Mouse (Mus musculus): ENCODE data around the gene Gstt4. TPM values are rescaled to one million over a fixed set of nuclear protein-coding genes. Genes with fewer than 3 reads are reported as not detected.
"Not testable (repeated sequence)": the region's sequence is repeated elsewhere in the genome, so short reads cannot be mapped to it uniquely, and the experiment has no call there.

Gene Gstt4
- total and polyA plus RNA-seq, 3 experiments = 0.29 TPM; not detected in 2

- Histone ChIP-seq H3K27me3 (ENCODE audit: control insufficient read depth, insufficient read depth, low read length) (no peaks in the 10 kb centered on the region), H3K9ac (ENCODE audit: low read depth, low read length) (no peak overlapping the region), H3K4me3 (no peak overlapping the region), H3K79me2 (replicated peaks; ENCODE audit: control insufficient read depth, insufficient read depth, low read length) (no peaks in the 10 kb centered on the region), H3K4me1 (ENCODE audit: control insufficient read depth, insufficient read depth, low read length) (peaks cover 7% of the 10 kb centered on the region), H3K36me3 (ENCODE audit: control insufficient read depth, insufficient read depth, low read length) (no peaks in the 10 kb centered on the region), H3K27ac (peak overlapping the region; percentile 79)
- DNase-seq = no peak
- TF ChIP-seq EP300 (IDR thresholded peaks at IDR 0.05; ENCODE audit: insufficient read depth, low read depth, low read length) = peak; percentile 69; the same call in 1 of the 2 replicates
- TF ChIP-seq CTCF (IDR thresholded peaks at IDR 0.05) = peak; percentile 49
- TF ChIP-seq POLR2A (IDR thresholded peaks at IDR 0.05; ENCODE audit: insufficient read depth, low read depth, low read length) = no peak
- intact Hi-C loops (cut with DNase I) = no loop called here
- 11% methylated on average over 1 of the region's 1 CpGs for WGBS
These were observed 22.5 kb upstream of the Gstt4 start for GRCm38 (mm10) chr10:75844800-75845199.

GRCm38 (mm10) chr10:75843898-75844297 is 21.6 kb upstream of the Gstt4 start:
- H3K27ac ChIP-seq = peak overlapping the region; percentile 79
- H3K9ac ChIP-seq (ENCODE audit: low read depth, low read length); H3K79me2 ChIP-seq (replicated peaks; ENCODE audit: control insufficient read depth, insufficient read depth, low read length); H3K4me1 ChIP-seq (ENCODE audit: control insufficient read depth, insufficient read depth, low read length); H3K27me3 ChIP-seq (ENCODE audit: control insufficient read depth, insufficient read depth, low read length); H3K36me3 ChIP-seq (ENCODE audit: control insufficient read depth, insufficient read depth, low read length); DNase-seq; intact Hi-C loops (cut with DNase I); H3K4me3 ChIP-seq: not testable (repeated sequence)
- 78% methylated on average over 6 of the region's 6 CpGs for WGBS

- WGBS = 89% methylated on average over 10 of the region's 10 CpGs
- intact Hi-C loops (cut with DNase I) = no loop called here
- TF ChIP-seq EP300 (IDR thresholded peaks at IDR 0.05; ENCODE audit: insufficient read depth, low read depth, low read length) (no peak), CTCF (IDR thresholded peaks at IDR 0.05) (no peak), POLR2A (IDR thresholded peaks at IDR 0.05; ENCODE audit: insufficient read depth, low read depth, low read length) (no peak)
These were observed 16.7 kb upstream of the Gstt4 start for GRCm38 (mm10) chr10:75839092-75839491.

GRCm38 (mm10) chr10:75837248-75837759 is 15.0 kb upstream of the Gstt4 start, which contains the start of gene Gstt2:
Gstt2 (minus strand) TSS chr10:75837424.
- TF ChIP-seq EP300 (IDR thresholded peaks at IDR 0.05; ENCODE audit: insufficient read depth, low read depth, low read length) (peak; percentile 82), CTCF (IDR thresholded peaks at IDR 0.05) (peak; percentile 61), POLR2A (IDR thresholded peaks at IDR 0.05; ENCODE audit: insufficient read depth, low read depth, low read length) (peak; percentile 90)
- intact Hi-C loops (cut with DNase I) = no loop called here
- peak within 1 kb of the TSS; percentile 70 for H3K9ac ChIP-seq (ENCODE audit: low read depth, low read length)
- H3K79me2 ChIP-seq (replicated peaks; ENCODE audit: control insufficient read depth, insufficient read depth, low read length) = no peaks in the 10 kb centered on the region
- peak within 1 kb of the TSS; percentile 72 for H3K4me3 ChIP-seq
- H3K27me3 ChIP-seq (ENCODE audit: control insufficient read depth, insufficient read depth, low read length) = no peaks in the 10 kb centered on the region
- peaks cover 2% of the 10 kb centered on the region for H3K4me1 ChIP-seq (ENCODE audit: control insufficient read depth, insufficient read depth, low read length)
- H3K36me3 ChIP-seq (ENCODE audit: control insufficient read depth, insufficient read depth, low read length) = no peaks in the 10 kb centered on the region
- under 1% methylated on average over 21 of the region's 21 CpGs for WGBS
- DNase-seq = peak; percentile 92 to 95
- peak within 1 kb of the TSS; percentile 81 for H3K27ac ChIP-seq

More at GRCm38 (mm10) chr10:75839092-75839491, 16.7 kb upstream of the Gstt4 start:
- Histone ChIP-seq H3K79me2 (replicated peaks; ENCODE audit: control insufficient read depth, insufficient read depth, low read length) (no peaks in the 10 kb centered on the region), H3K27ac (no peak overlapping the region), H3K9ac (ENCODE audit: low read depth, low read length) (no peak overlapping the region), H3K36me3 (ENCODE audit: control insufficient read depth, insufficient read depth, low read length) (no peaks in the 10 kb centered on the region), H3K27me3 (ENCODE audit: control insufficient read depth, insufficient read depth, low read length) (no peaks in the 10 kb centered on the region), H3K4me1 (ENCODE audit: control insufficient read depth, insufficient read depth, low read length) (peaks cover 2% of the 10 kb centered on the region), H3K4me3 (no peak overlapping the region)
- no peak for DNase-seq

- Histone ChIP-seq H3K36me3 (ENCODE audit: control insufficient read depth, insufficient read depth, low read length) (no peaks in the 10 kb centered on the region), H3K9ac (ENCODE audit: low read depth, low read length) (peak overlapping the region; percentile 27; the same call in 1 of the 2 replicates), H3K79me2 (replicated peaks; ENCODE audit: control insufficient read depth, insufficient read depth, low read length) (no peaks in the 10 kb centered on the region), H3K27me3 (ENCODE audit: control insufficient read depth, insufficient read depth, low read length) (no peaks in the 10 kb centered on the region), H3K4me1 (ENCODE audit: control insufficient read depth, insufficient read depth, low read length) (peaks cover 2% of the 10 kb centered on the region), H3K27ac (peak overlapping the region; percentile 81), H3K4me3 (no peak overlapping the region)
- intact Hi-C loops (cut with DNase I) = loop anchor here (2.0 kb wide), 1 partner anchor 17 kb away; no protein-coding TSS in a partner anchor
- DNase-seq = no peak
- no peak for TF ChIP-seq CTCF (IDR thresholded peaks at IDR 0.05)
- TF ChIP-seq EP300 (IDR thresholded peaks at IDR 0.05; ENCODE audit: insufficient read depth, low read depth, low read length) = no peak
- TF ChIP-seq POLR2A (IDR thresholded peaks at IDR 0.05; ENCODE audit: insufficient read depth, low read depth, low read length) = no peak
- 21% methylated on average over 10 of the region's 10 CpGs for WGBS
These were observed 13.6 kb upstream of the Gstt4 start for GRCm38 (mm10) chr10:75835761-75836531.

- TF ChIP-seq EP300 (IDR thresholded peaks at IDR 0.05; ENCODE audit: insufficient read depth, low read depth, low read length) = peak; percentile 88
- TF ChIP-seq POLR2A (IDR thresholded peaks at IDR 0.05; ENCODE audit: insufficient read depth, low read depth, low read length) = peak; percentile 95
- TF ChIP-seq CTCF (IDR thresholded peaks at IDR 0.05) = no peak
- peak; percentile 74 to 79 for DNase-seq
- H3K36me3 ChIP-seq (ENCODE audit: control insufficient read depth, insufficient read depth, low read length) = no peaks in the 10 kb centered on the region
- WGBS = under 1% methylated on average over 10 of the region's 10 CpGs
- H3K27ac ChIP-seq = peak overlapping the region; percentile 81
- intact Hi-C loops (cut with DNase I) = loop anchor here (2.0 kb wide), 1 partner anchor 17 kb away; no protein-coding TSS in a partner anchor
- H3K9ac ChIP-seq (ENCODE audit: low read depth, low read length) = peak overlapping the region; percentile 32; the same call in 1 of the 2 replicates
- H3K79me2 ChIP-seq (replicated peaks; ENCODE audit: control insufficient read depth, insufficient read depth, low read length) = no peaks in the 10 kb centered on the region
- peak overlapping the region; percentile 48 for H3K4me3 ChIP-seq
- H3K4me1 ChIP-seq (ENCODE audit: control insufficient read depth, insufficient read depth, low read length) = peaks cover 2% of the 10 kb centered on the region
- no peaks in the 10 kb centered on the region for H3K27me3 ChIP-seq (ENCODE audit: control insufficient read depth, insufficient read depth, low read length)
These were observed 13.0 kb upstream of the Gstt4 start for GRCm38 (mm10) chr10:75835307-75835706.
